Mouse (Mus musculus) CD4-positive naive resting alpha-beta T cell, adult 57 days (primary cell): ENCODE data around the gene Gm3187. TPM values are rescaled to one million over a fixed set of nuclear protein-coding genes. Genes with fewer than 3 reads are reported as not detected.

ENCODE experiments used
- total RNA-seq: library from RNA; stranded (reverse); gene quantifications from one replicate; pipeline ENCODE4 v1.2.4, GENCODE M21; 2023

The Gm3187 gene
- total RNA-seq: not detected

DNA sequence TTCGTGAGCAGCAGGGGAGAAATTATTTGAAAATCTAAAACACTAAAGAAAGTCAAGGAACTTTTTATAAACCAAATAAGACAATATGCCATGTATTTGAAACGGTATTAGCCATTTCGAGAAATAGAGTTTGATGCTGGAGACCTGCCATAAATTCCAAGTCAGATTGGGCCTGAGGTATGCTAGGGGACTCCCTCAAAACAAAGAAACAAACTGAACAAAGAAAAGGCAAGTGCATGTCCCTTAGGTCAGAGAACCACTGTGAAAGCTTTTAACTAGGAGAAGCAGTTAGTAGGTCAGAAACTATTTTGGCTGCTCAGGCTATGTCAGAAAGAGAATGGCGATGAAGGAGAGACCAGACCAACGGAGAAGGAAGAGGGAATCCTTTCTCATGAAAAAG is at the start of gene Gm3187:
Gene Gm3187, plus strand, starts transcription at position 301 of the 400 bp plus-strand sequence.

DNA sequence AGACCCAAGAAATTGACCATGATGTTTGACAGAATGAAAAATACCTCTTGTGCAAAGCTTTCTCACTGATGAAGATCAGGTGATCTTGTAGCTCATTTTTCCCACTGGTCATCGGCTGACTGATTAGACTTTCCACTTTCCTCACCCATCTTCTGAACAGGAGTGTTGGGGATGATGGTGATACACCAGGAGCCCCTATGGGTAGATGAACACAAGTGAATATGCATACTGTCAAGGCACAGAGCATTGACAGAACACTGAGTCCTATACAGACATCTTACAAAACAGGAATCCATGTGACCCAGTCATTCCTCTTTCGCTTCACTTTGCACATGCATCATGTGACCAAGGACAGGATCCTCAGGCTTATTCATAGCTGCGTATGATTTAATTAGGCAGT is 28.6 kb upstream of the Gm3187 start, which contains the start of gene Gm3194:
Gene Gm3194, minus strand, starts transcription at position 101 of the 400 bp plus-strand sequence.

DNA sequence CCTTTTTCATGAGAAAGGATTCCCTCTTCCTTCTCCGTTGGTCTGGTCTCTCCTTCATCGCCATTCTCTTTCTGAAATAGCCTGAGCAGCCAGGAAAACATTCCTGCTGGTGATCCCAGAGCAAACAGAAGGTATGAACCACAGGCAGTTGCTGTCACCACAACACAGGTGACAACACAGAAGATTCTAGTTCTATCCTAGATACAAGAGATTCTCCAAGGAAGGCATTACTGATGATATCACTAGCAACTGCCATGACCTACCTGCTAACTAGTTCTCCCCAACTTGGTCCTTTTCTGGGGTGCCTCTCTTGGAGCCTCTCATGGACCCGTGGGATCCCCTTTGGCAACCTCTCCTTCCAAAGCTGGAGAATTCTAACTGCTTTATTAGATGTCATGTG is 6.3 kb upstream of the Gm3187 start, which contains the start of gene Gm8246:
Gene Gm8246, minus strand, starts transcription at position 101 of the 400 bp plus-strand sequence.

DNA sequence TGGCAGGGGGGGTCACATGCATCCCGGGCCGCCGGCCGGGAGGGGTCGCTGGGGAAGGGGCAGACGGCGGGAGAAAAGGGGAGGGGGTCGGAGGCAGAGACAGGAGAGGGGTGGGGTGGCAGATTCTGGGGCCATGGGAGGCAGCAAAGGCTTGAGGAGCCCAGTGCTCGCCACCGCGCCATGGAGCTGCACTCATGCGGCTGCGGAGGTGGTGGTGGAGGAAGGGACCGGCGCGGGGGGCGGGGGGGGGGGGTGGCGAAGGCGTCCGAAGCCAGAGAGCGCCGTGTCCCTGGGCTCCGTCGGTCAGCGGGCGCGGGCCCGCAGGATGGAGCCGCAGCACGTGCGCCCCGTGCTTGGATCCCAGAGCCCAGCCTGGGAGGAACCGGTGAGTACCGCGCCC is 17.4 kb downstream of the Gm3187 start, which contains the start of gene Gm3488:
Gene Gm3488, plus strand, starts transcription at position 301 of the 400 bp plus-strand sequence.

DNA sequence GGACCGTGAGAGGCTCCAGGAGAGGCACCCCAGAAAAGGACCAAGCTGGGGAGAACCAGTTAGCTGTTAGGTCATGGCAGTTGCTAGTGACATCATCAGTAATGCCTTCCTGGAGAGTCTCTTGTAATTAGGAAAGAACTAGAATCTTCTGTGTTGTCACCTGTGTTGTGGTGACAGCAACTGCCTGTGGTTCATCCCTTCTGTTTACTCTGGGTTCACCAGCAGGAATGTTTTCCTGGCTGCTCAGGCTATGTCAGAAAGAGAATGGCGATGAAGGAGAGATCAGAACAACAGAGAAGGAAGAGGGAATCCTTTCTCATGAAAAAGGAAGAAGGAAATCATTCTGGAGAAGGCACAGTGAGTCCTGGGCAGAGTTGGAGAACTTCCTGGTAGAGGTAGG is 54.2 kb downstream of the Gm3187 start, which contains the start of gene Gm3532:
Gene Gm3532, plus strand, starts transcription at position 301 of the 400 bp plus-strand sequence.

Other genes starting within 250 kb of the Gm3187 start
- gene Gm3526, start 223.6 kb upstream of the Gm3187 start, total RNA-seq: not detected
- not detected for gene Gm3542, start 149.3 kb upstream of the Gm3187 start, total RNA-seq
- gene Gm3500, start 95.2 kb upstream of the Gm3187 start, total RNA-seq: not detected
- gene Gm3194, start 28.7 kb upstream of the Gm3187 start, total RNA-seq: not detected
- not detected for gene Gm8246, start 6.4 kb upstream of the Gm3187 start, total RNA-seq
- not detected for gene Gm3488, start 17.5 kb downstream of the Gm3187 start, total RNA-seq
- not detected for gene Gm3532, start 54.3 kb downstream of the Gm3187 start, total RNA-seq
- gene Gm8265, start 148.8 kb downstream of the Gm3187 start, total RNA-seq: not detected
- gene Gm9603, start 203.2 kb downstream of the Gm3187 start, total RNA-seq: not detected